Mouse (Mus musculus) ES-Bruce4 (cell line): Measurements from ENCODE around the gene Slc9a4.

Experiments used
- CTCF ChIP-seq: IDR thresholded peaks from one replicate; pipeline ENCODE4 v1.8.1; 2011; ENCODE audit warnings: low read depth, low read length
- EP300 ChIP-seq: IDR thresholded peaks from 2 replicates; pipeline ENCODE4 v1.6.1; 2011; ENCODE audit warnings: low read depth, low read length; ENCODE audit not compliant: insufficient read depth
- POLR2A ChIP-seq: IDR thresholded peaks from one replicate; pipeline ENCODE4 v1.8.1; 2011; ENCODE audit warnings: low read length; ENCODE audit not compliant: insufficient read depth

- TF ChIP-seq EP300: no peak
- no peak for TF ChIP-seq CTCF
- no peak for TF ChIP-seq POLR2A
Observed at GRCm38 (mm10) chr1:40586776-40587175, 6.9 kb downstream of the Slc9a4 start.
